Mouse (Mus musculus) kidney, adult 9 months (tissue): ENCODE data around the gene Mrpl16.

Experiments used
- DNase-seq: peaks from one replicate; pipeline ENCODE4 v3.0.0; 2022

The Mrpl16 gene

DNA sequence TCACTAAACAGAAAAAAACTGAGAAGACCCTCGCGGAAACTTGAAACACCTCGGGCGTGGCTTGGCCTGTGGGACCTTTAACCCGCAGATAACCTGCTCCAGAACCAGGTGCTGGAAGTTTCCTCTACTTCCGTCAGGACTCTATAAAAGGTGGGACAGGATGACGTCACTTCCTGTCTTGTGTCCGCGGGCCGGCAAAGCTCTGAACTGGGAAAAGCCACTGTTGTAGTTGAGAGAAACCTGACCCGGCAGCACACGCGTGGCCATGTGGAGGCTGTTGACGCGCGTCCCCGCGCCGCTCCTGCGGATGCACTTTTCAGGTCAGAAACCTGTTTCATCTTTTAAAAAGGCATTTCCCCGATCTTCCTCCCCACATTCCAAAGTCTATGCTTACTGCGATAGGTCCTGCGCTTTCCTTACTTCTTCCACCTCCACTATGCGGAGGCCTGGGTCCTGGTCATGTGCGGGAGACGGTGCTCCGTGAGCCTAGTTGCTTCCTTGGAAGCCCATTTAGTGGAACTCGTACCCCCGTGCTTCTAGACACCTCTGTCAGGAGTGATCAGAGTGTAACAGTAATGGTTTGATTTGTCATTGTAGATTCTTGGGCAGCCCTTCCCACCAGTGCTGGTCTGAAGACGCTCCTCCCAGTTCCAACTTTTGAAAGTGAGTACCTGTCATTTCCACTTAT is at the start of gene Mrpl16:
Gene Mrpl16 (plus strand): TSS at position 187 of the 688 bp plus-strand sequence.
- DNase-seq: peak; percentile 96

DNA sequence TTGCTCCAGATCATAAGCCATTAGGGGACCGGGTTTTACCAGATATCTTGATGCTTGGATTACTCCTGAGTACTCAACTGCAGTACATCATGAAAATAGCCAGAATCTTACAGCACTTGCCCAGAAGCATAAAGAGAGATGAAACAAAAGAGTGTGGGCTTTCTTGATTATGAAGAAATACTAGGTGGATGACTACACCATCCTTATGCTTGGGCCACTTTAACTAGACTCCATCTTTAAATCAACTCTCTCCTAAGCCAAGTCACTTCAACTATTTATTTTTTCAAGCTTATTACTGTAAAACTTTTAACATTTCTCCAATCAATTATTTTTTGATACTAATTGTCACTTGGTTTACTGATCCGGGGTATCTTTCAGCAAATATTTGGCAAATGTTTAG is 46.3 kb upstream of the Mrpl16 start:
- no peak for DNase-seq

DNA sequence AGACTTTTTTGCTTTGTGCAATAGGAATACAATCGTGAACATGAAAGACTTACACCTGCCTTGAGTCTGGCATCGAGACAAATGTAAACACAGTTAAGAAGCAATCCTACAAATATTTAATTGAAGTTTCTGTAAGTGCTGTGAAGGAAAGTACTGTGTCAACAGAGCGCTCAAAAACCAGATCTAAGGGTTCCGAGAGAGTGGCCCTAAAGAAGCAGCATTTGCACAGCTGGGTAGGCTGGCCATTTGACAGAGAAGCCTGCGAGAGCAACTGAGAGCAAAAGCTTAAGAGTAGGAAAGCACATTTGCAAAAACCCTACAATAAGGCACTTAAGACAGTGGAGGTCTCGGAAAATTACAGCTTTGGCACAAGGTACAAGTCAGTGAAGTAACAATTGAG is 45.9 kb upstream of the Mrpl16 start:
- DNase-seq: no peak

DNA sequence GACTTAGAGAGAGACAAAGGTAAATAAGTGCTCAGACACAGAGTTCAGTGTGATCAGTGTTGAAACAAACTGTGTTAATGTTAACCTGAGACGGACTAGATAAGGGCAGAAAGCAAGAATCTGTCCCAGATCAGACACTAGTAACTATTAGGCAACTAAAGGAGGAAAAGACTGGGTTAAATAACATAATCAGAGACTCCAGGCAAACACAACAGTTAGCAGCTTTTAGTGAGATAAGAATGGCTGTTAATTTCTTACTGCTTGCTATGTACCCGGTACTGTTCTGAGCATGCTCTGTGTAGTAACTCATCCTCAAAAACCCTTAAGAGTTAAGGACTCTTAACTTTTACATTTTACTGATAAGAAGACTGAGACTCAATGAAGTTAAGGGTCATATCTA is 44.3 kb upstream of the Mrpl16 start:
- DNase-seq: no peak

DNA sequence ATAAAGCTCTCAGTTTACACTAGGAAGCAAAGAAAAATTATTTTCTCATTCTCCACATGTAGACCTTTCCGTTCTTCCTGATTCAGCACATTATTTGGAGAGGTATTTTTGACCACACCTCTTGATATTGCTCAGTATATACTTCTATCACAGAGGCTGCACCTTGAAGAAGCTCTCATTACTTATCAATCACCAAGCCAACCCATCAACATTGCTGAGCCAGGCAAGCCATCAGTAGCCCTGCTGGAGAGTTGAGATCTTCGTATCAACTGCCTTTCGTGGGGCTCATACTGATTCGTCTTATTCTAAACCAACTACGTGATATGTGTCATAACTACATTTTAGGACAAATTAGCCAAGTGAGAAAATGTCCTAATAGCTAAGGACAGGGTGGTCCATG is 42.9 kb upstream of the Mrpl16 start:
- DNase-seq: no peak

DNA sequence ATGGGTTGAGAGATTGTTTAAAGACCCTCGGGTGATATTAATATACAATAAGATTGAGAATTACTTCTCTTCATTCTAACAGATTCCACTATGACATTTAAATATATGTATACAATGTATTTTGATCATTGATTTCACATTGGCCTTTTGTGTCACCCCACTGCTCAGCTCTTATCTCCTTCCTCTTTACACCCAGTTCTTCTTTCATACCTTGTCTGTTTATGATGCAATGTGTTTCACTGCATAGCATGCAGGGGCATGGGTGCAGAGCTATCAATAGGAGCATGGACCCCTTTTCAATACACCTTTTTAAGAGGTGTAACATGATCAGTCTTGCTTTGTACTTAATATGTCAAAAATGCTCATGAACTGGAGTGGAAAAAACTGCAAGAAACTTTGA is 39.9 kb upstream of the Mrpl16 start:
- no peak for DNase-seq

DNA sequence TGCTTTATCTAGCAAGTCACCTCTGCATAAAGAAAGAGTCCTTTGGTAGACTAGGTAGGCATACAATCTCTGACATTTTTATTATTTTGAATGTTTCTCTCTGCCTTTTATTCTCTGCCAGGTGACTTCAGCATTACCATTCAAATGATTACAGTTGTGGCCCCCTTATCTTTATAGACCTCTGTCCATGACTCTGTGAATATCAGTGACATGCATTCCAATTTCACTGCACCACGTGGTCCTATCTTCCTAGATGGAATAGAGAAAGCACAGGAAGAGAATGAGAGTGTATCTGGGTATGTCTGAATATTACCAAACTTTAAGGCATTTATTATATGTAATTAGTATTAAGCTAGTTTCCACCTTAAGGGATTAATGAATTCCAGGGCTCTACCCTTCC is 33.7 kb upstream of the Mrpl16 start:
- no peak for DNase-seq

DNA sequence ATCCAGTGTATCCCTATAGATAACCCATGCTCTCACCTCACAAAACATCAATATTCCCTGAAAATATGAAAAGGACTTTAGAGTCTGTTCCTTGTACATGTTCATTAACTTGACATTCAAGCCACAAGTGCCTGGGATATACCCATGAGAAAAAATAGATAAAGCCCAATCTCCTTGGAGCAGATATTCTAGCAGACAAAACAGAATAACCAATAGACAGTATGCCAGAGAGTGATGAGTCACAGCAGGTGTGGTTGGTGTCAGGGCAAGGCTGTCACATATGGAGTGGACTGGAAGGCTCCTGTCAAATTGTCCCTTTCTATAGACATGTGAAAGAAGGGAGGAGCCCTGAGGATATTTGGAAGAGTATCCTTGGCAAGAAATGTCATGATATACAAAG is 24.5 kb upstream of the Mrpl16 start:
- DNase-seq: no peak

DNA sequence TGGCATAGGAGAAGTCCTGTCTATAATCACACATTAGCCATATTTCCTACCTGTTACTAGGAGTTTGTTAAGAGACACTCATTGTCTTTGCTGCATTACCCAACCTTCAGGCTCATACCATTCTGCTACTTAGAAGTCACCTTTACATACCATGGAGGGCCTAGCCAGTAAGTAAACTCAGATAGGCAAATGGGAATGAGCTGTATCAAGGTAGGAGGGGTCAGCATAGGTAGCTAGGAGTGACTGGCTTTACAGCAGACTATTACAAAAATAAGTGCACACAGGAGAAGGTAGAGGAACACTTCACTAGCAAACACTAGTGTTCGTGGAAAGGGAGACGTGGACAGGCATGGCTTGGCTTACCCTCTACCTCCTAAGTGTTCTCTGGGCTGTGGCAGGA is 22.9 kb upstream of the Mrpl16 start, which contains the start of gene Gif:
Gene Gif (plus strand): TSS at position 257 of the 400 bp plus-strand sequence.
- no peak for DNase-seq

DNA sequence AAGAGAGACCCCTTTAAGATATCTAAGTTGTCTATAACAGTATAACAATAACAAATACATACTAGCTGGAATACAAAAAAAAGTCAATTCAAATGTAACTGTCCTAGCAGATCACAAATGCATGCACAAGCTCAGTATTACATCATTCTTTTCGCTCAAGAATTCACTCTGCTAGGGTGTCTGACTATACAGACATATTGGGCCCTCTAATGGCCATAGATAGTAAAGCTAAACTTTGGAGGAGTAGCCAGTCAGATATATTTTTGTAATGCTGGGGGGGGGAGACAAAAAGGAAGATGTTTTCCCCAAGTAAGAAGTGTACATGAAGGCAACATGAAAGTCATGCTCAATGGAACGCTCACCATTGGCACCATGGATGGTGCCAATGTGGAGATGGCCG is 5.1 kb upstream of the Mrpl16 start:
- no peak for DNase-seq

DNA sequence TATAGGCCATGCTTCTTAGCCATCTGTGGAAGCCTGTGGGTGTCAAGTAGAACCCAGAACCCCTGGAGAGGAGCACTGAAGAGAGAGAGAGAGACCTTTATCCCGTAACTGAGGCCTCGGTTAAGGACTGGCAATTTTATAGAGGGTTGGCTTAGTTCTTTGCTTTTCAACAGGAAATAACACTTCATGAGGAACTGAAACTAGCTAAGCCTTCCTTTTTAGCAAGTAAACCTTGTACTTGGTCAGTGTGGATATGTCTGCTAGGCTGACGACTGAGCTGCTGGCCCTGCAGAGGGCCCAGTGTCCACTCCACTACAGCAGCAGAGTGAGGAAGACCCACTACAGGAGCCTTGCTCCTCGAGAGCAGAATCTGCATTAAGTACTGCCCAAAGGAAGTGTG is 3.8 kb upstream of the Mrpl16 start:
- DNase-seq: no peak

DNA sequence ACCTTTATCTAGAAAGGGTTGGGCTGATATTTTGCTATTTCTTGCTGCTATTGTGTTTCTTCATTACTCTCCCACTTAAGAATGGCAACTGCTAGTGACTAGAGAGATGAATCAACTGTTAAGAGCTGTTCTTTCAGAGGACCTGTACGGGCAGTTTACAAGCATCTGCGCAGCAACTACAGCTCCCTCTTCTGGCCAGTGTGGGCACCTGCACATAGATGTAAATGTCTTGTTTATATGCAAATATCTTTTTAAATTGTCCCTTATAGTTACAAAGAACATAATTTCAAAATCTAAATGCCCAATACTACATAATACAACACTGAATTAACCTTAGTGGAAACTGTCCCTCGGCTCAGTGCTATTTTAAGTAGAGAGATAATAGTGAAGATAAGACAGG is 2.0 kb upstream of the Mrpl16 start:
- peak; percentile 27 for DNase-seq

DNA sequence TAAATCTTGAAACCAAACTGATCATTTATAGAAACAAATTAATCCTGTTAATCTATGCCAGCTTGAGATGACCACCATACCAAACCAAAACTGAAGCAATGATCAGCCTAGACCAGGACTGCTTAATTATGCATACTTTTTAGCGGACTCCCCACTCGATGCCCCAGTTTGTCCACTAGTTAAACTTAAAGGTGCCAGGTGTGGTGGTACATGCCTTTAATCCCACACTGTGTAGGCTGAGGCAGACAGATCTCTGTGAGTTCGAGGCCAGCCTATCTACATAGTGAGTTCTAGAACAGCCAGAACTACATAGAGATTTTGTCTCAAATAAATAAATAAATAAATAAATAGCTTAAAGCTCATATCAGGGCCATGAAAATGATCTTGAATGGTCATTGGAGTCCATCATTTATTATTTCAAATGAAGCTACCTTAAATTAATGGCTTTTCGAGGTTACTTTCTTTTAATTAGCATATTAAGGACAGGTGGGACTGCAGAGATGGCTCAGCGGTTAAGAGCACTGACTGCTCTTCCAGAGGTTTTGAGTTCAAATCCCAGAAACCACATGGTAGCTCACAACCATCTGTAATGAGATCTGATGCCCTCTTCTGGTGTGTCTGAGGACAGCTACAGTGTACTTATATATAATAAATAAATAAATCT is 802 bp upstream of the Mrpl16 start:
- no peak for DNase-seq

DNA sequence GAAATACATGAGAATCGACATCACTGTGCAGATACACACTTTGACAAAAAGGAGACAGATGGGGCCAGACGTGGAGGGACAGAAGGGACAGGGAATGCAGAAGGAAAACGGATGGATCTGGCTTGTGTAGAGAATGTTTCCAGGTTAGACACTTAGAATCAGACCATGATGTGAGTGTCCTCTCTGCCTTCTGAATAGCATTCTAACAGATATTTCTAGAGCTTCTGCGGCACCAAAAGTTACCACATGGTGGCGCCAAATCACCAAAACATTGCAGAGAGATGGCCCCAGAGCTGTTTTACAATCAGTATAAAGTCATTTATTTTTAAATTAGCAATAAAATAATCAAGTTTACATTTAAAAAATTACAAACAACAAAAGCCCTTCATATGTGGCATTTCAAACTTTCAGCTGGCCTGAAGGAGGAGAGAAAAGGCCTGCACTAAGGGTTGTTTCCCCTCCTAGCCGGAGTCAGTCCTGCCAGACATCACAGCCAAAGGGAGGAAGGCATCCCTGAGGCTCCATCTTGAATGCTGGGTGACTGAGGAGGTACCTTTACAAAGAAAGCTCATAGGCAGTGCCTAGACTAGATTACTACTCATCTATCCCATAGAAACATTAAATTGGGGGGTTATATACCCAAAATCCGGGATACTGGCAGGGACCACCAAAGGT is 7.1 kb downstream of the Mrpl16 start:
- peak; percentile 69 for DNase-seq

DNA sequence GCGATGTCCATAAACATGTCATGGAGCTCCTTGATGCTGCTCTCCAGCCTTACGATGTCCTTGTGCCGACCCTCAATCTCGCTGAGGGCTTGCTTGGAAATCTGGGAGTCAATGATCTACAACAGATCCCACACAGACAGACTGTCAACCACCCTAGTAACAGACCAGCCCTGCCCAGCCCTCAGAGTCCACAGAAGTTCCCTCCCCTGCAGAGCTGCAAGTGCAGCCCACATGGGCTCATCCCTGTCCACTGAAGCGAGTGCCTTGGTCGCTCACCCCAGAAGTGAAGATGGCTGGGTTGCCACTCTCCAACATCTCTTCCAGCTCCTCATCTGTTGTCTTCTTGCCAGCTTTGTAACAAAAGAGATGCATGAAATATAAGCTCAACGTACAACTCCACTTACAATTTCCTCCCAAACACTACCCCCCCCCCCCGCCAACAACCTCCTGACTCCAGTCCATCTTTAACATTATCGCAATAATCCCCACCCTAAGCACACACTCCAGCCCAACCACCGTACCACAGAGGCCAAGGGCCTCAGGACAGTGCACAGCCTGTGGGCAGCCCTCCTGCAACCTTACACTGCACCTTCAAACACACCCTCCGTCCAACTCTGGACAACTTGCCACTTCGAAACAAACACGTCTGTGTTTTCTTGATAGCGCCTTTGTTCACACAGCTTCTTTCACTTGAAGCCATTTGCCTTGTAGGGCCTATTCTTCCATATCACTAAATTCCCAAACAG is 15.4 kb downstream of the Mrpl16 start:
- DNase-seq: no peak

DNA sequence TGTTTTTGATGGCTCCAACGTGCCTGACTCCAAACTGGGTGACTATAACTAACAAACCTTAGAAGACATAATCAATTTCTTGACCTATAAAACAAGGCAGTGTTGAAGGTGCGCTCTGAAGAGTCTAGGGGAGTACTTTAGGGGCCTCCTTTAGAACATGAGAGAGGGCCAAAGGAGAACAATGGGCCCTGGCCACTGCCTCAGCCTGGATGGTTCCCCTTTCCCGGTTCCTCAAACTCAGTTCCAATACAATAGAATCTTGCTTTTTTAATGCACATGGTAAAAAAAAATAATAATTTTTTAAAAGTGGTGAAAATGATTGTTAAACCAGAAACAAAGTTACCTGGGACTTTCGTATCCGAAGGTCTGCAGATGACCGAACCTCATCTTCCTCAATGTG is 17.6 kb downstream of the Mrpl16 start:
- no peak for DNase-seq

DNA sequence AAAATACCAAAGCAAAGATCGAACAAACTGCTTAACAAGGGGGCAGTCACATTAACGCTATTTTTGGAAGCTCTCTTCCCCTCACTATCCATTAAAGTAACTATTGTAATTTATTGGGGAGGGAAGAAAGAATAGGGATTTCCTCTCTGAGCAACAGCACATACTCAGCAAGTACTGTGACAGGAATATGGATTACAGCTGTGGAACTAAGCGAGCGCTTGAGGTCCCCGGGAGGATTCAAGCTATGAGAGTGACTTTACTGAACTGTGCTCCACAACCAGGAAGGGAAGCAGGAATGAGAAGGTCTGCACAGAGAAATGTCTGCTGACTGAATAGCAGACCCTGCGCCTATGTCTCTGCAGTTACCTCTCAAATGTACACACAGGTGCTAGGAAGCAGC is 18.7 kb downstream of the Mrpl16 start:
- DNase-seq: no peak

DNA sequence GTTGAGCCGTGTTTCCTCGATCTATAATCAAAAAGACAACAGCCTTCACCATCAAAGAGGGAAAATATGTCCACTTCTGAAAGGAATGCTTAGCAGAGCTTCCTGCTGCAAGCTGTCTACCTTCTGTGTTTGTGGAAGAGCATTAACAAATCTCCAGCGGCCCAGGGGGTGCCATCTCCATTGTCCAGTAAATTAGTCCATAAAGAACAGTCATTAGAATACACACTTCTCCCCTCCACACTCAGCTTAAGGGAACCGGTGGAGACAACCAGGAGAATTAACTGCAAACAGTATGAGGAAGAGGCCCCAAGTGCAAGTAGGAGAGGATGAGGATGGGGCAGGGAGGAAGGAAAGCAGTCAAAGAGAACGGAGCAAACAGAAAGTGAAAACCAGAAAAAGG is 21.6 kb downstream of the Mrpl16 start:
- no peak for DNase-seq

DNA sequence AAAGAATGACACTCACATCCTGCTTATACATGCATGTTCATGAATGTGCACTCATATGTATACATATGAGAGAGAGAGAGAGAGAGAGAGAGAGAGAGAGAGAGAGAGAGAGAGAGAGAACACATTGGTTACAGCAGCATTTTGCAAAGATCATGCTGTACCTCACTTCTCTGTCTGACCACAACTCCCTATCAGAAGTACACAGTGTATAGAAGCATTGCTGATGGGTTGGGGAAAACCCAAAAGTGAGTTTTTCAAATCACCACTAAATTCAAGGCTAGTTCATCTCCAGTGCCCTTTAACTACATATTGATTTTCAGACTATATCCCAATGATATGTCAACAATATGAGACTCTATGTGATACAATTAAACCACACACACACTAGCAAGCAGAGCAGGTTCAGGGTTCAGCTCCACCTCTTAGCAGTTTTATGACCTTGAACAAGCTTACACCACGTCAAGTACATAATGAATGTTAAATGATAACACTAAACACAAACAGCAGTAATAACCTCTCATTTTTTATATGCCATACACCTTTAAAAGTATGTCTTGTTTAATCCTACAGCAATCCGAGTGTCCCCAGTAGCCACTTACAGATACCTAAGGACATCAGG is 23.7 kb downstream of the Mrpl16 start:
- DNase-seq: no peak

DNA sequence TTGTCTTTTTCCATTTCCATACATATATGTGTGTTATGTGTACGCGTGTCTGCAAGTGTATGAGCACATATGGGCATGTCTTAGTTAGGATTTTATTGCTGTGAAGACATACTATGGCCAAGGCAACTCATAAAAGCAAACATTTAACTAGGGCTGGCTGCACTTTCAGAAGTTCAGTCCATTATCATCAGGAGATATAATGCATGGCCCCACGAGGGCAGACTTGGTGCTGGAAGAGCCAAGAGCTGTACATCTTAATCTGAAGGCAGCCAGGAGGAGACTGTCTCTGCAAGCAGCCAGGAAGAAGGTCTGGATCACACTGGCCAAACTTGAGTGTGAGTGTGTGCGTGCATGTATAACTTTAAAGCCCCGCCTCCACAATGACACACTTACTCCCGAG is 24.3 kb downstream of the Mrpl16 start:
- no peak for DNase-seq

DNA sequence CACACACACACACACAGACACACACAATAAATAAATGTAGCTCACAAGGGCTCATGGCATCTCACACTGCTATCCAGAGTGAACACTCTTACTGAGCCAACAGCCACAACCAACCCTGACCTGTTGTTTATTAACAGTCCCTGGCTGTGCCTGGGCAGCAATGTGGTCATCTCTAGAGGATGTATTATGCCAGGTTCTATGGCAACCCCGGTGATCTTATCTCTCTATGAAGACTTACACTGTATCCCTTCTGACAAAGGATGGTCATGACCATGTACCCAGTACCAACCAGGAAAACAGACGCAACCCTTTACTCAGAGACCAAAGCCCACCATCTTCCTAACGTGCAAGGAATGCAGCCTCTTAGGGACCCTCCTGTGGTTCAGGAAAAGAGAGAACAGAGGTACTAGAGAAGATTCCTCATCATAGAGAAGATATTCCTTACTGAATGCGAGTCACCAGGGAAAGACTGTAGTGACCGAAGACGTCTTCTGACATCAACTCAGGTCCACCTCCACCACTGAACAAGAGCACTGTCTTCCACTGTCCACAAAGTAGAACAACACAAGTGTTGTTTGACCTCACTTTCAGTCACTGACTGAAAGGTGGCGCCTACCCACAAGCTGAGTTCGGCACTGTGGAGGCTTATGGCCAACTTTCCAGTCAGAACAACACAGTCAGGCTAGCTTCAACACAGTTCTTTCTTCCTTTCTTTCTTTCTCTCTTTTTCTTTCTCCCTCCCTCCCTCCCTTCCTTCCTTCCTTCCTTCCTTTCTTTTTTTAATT is 30.5 kb downstream of the Mrpl16 start:
- no peak for DNase-seq

DNA sequence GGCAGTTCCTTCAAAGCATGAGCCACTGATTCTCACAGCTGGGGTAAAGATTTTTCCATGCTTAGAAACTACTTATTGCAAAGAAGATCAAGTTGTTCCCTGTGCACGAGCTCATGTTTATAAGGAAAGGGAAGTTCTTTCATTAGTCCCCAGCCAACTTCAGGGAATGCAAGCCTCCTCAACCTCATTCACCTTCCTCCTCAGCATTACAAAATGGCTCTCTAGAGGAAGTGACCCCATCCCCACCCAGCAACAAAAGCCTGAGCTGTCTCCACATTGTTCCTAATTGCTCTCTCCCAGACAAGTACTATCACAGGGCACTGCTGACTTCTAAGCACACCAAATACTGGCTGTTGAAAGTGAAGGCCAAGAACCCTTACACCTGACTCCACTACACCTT is 34.2 kb downstream of the Mrpl16 start:
- DNase-seq: no peak
